Mouse (Mus musculus): ENCODE measurements at regions not wholly inside any gene's neighbourhood (a gene's known extent, or its start where the extent isn't known, plus 50 kb on each side); places are given as distances from the start of the nearest gene placed in this dataset.

GRCm38 (mm10) chr3:81718911-81719310, 213.5 kb upstream of the Ctso start:
- no peaks in the 10 kb centered on the region for H3K36me3 ChIP-seq (ENCODE audit: insufficient read depth, low read length)
- ATAC-seq: no peak
- H3K9me3 ChIP-seq (ENCODE audit: low read length): no peaks in the 10 kb centered on the region
- no peak overlapping the region for H3K4me3 ChIP-seq (ENCODE audit: low read depth, low read length)
- H3K27me3 ChIP-seq (replicated peaks; ENCODE audit: insufficient read depth, low read length): no peaks in the 10 kb centered on the region
- no peak for DNase-seq (ENCODE audit: low spot score)
- no peaks in the 10 kb centered on the region for H3K4me1 ChIP-seq (ENCODE audit: insufficient read depth, low read depth, low read length)
- 80% methylated on average over 1 of the region's 1 CpGs for WGBS
- H3K9ac ChIP-seq (replicated peaks; ENCODE audit: low read depth): no peak overlapping the region
- TF ChIP-seq EP300 (IDR thresholded peaks at IDR 0.05) (no peak), CTCF (IDR thresholded peaks at IDR 0.05) (no peak)
- H3K27ac ChIP-seq (ENCODE audit: low read length): no peak overlapping the region
- H3K4me2 ChIP-seq (replicated peaks; ENCODE audit: low read depth, low read length): no peak overlapping the region

- no peak overlapping the region for H3K4me2 ChIP-seq (replicated peaks; ENCODE audit: low read depth, low read length)
- no peaks in the 10 kb centered on the region for H3K4me1 ChIP-seq (ENCODE audit: insufficient read depth, low read depth, low read length)
- DNase-seq (ENCODE audit: low spot score) (no peak), ATAC-seq (no peak)
- 54% methylated on average over 8 of the region's 8 CpGs for WGBS
- H3K4me3 ChIP-seq (ENCODE audit: low read depth, low read length): no peak overlapping the region
- H3K27ac ChIP-seq (ENCODE audit: low read length): no peak overlapping the region
- no peaks in the 10 kb centered on the region for H3K9me3 ChIP-seq (ENCODE audit: low read length)
- no peaks in the 10 kb centered on the region for H3K27me3 ChIP-seq (replicated peaks; ENCODE audit: insufficient read depth, low read length)
- no peak overlapping the region for H3K9ac ChIP-seq (replicated peaks; ENCODE audit: low read depth)
- TF ChIP-seq EP300 (IDR thresholded peaks at IDR 0.05) (no peak), CTCF (IDR thresholded peaks at IDR 0.05) (no peak)
- H3K36me3 ChIP-seq (ENCODE audit: insufficient read depth, low read length): no peaks in the 10 kb centered on the region
Measured at GRCm38 (mm10) chr3:81735463-81735862, 196.9 kb upstream of the Ctso start.

- Histone ChIP-seq H3K9ac (replicated peaks; ENCODE audit: low read depth) (no peak overlapping the region), H3K4me1 (ENCODE audit: insufficient read depth, low read depth, low read length) (no peaks in the 10 kb centered on the region), H3K4me2 (replicated peaks; ENCODE audit: low read depth, low read length) (no peak overlapping the region), H3K36me3 (ENCODE audit: insufficient read depth, low read length) (no peaks in the 10 kb centered on the region), H3K27me3 (replicated peaks; ENCODE audit: insufficient read depth, low read length) (no peaks in the 10 kb centered on the region), H3K9me3 (ENCODE audit: low read length) (no peaks in the 10 kb centered on the region), H3K4me3 (ENCODE audit: low read depth, low read length) (no peak overlapping the region), H3K27ac (ENCODE audit: low read length) (no peak overlapping the region)
- TF ChIP-seq EP300 (IDR thresholded peaks at IDR 0.05) (no peak), CTCF (IDR thresholded peaks at IDR 0.05) (no peak)
- DNase-seq (ENCODE audit: low spot score): no peak
- ATAC-seq: no peak
Measured at GRCm38 (mm10) chr3:81736838-81737237, 195.6 kb upstream of the Ctso start.

- Histone ChIP-seq H3K4me1 (ENCODE audit: insufficient read depth, low read depth, low read length) (no peaks in the 10 kb centered on the region), H3K27me3 (replicated peaks; ENCODE audit: insufficient read depth, low read length) (no peaks in the 10 kb centered on the region), H3K9me3 (ENCODE audit: low read length) (no peaks in the 10 kb centered on the region), H3K36me3 (ENCODE audit: insufficient read depth, low read length) (no peaks in the 10 kb centered on the region), H3K4me3 (ENCODE audit: low read depth, low read length) (no peak overlapping the region), H3K4me2 (replicated peaks; ENCODE audit: low read depth, low read length) (no peak overlapping the region), H3K27ac (ENCODE audit: low read length) (no peak overlapping the region), H3K9ac (replicated peaks; ENCODE audit: low read depth) (no peak overlapping the region)
- DNase-seq (ENCODE audit: low spot score) (peak; percentile 9), ATAC-seq (no peak)
- WGBS: 9% methylated on average over 5 of the region's 5 CpGs
- no peak for TF ChIP-seq CTCF (IDR thresholded peaks at IDR 0.05)
- no peak for TF ChIP-seq EP300 (IDR thresholded peaks at IDR 0.05)
Measured at GRCm38 (mm10) chr3:81742124-81742523, 190.3 kb upstream of the Ctso start.

- Histone ChIP-seq H3K9ac (replicated peaks; ENCODE audit: low read depth) (no peak overlapping the region), H3K27ac (ENCODE audit: low read length) (no peak overlapping the region), H3K4me2 (replicated peaks; ENCODE audit: low read depth, low read length) (no peak overlapping the region), H3K4me3 (ENCODE audit: low read depth, low read length) (no peak overlapping the region), H3K4me1 (ENCODE audit: insufficient read depth, low read depth, low read length) (no peaks in the 10 kb centered on the region), H3K36me3 (ENCODE audit: insufficient read depth, low read length) (no peaks in the 10 kb centered on the region), H3K9me3 (ENCODE audit: low read length) (no peaks in the 10 kb centered on the region), H3K27me3 (replicated peaks; ENCODE audit: insufficient read depth, low read length) (no peaks in the 10 kb centered on the region)
- 56% methylated on average over 1 of the region's 1 CpGs for WGBS
- DNase-seq (ENCODE audit: low spot score) (no peak), ATAC-seq (no peak)
- no peak for TF ChIP-seq CTCF (IDR thresholded peaks at IDR 0.05)
- TF ChIP-seq EP300 (IDR thresholded peaks at IDR 0.05): no peak
Measured at GRCm38 (mm10) chr3:81750164-81750563, 182.2 kb upstream of the Ctso start.

GRCm38 (mm10) chr3:81752955-81753354, 179.4 kb upstream of the Ctso start:
- TF ChIP-seq CTCF (IDR thresholded peaks at IDR 0.05) (no peak), EP300 (IDR thresholded peaks at IDR 0.05) (no peak)
- Histone ChIP-seq H3K4me3 (ENCODE audit: low read depth, low read length) (no peak overlapping the region), H3K9me3 (ENCODE audit: low read length) (no peaks in the 10 kb centered on the region), H3K9ac (replicated peaks; ENCODE audit: low read depth) (no peak overlapping the region), H3K4me1 (ENCODE audit: insufficient read depth, low read depth, low read length) (no peaks in the 10 kb centered on the region), H3K4me2 (replicated peaks; ENCODE audit: low read depth, low read length) (no peak overlapping the region), H3K27me3 (replicated peaks; ENCODE audit: insufficient read depth, low read length) (no peaks in the 10 kb centered on the region), H3K36me3 (ENCODE audit: insufficient read depth, low read length) (no peaks in the 10 kb centered on the region), H3K27ac (ENCODE audit: low read length) (no peak overlapping the region)
- ATAC-seq (no peak), DNase-seq (ENCODE audit: low spot score) (no peak)
- WGBS: 60% methylated on average over 4 of the region's 4 CpGs

- Histone ChIP-seq H3K4me3 (ENCODE audit: low read depth, low read length) (no peak overlapping the region), H3K4me2 (replicated peaks; ENCODE audit: low read depth, low read length) (no peak overlapping the region), H3K9ac (replicated peaks; ENCODE audit: low read depth) (no peak overlapping the region), H3K27me3 (replicated peaks; ENCODE audit: insufficient read depth, low read length) (no peaks in the 10 kb centered on the region), H3K27ac (ENCODE audit: low read length) (no peak overlapping the region), H3K4me1 (ENCODE audit: insufficient read depth, low read depth, low read length) (no peaks in the 10 kb centered on the region), H3K36me3 (ENCODE audit: insufficient read depth, low read length) (no peaks in the 10 kb centered on the region), H3K9me3 (ENCODE audit: low read length) (no peaks in the 10 kb centered on the region)
- no peak for DNase-seq (ENCODE audit: low spot score)
- WGBS: 81% methylated on average over 3 of the region's 3 CpGs
- no peak for ATAC-seq
- TF ChIP-seq EP300 (IDR thresholded peaks at IDR 0.05): no peak
- no peak for TF ChIP-seq CTCF (IDR thresholded peaks at IDR 0.05)
Measured at GRCm38 (mm10) chr3:81760383-81760782, 172.0 kb upstream of the Ctso start.

All from lung, postnatal 0 days (tissue).